Mouse (Mus musculus) CH12.LX (cell line): Measurements from ENCODE around the gene Endod1. TPM values are rescaled to one million over a fixed set of nuclear protein-coding genes. Genes with fewer than 3 reads are reported as not detected.

Experiments
- DNase-seq: peaks from one replicate; pipeline ENCODE4 v3.0.0-alpha.2; 2013; ENCODE audit errors: extremely low read depth
- H3K27ac ChIP-seq: 2 replicates; pipeline ENCODE4 v1.5.1; 2012; ENCODE audit warnings: low read depth, mild to moderate bottlenecking, control low read depth, moderate library complexity; ENCODE audit not compliant: insufficient read depth
- H3K27me3 ChIP-seq: replicated peaks from 2 replicates; pipeline ENCODE3; 2012; ENCODE audit warnings: inconsistent platforms
- H3K36me3 ChIP-seq, 2 experiments: replicated peaks in 1 of 2; 2 replicates each; pipeline versions ENCODE3 to v1.6.1; 2012; ENCODE audit warnings: inconsistent platforms in 1 of 2, low read length in 1 of 2, mild to moderate bottlenecking in 1 of 2, mixed read lengths in 1 of 2, moderate library complexity in 1 of 2; ENCODE audit not compliant: control insufficient read depth in 1 of 2, insufficient read depth in 1 of 2
- H3K4me1 ChIP-seq, 2 experiments: 2 replicates each; pipeline ENCODE4 v1.6.1; 2012; ENCODE audit warnings: inconsistent platforms in 1 of 2, moderate library complexity in 1 of 2; ENCODE audit not compliant: insufficient read depth in 2 of 2, control insufficient read depth in 1 of 2
- H3K4me2 ChIP-seq: 2 replicates; pipeline ENCODE4 v1.6.1; 2012; ENCODE audit warnings: low read depth, mild to moderate bottlenecking, control low read depth; ENCODE audit not compliant: poor library complexity, insufficient read depth, severe bottlenecking
- H3K4me3 ChIP-seq, 3 experiments: fragments of 150-350 bp in 1 of 3; sonication (generic) in 1 of 3; replicated peaks in 1 of 3; 2 replicates each; pipeline versions ENCODE3 to v1.5.1; 2011 to 2012; ENCODE audit warnings: low read depth in 2 of 3, low read length in 2 of 3, mild to moderate bottlenecking in 2 of 3, moderate library complexity in 2 of 3, control low read depth in 1 of 3, improper control_type of control experiment in 1 of 3, inconsistent platforms in 1 of 3, mixed read lengths in 1 of 3; ENCODE audit not compliant: poor library complexity in 1 of 3
- H3K79me2 ChIP-seq: replicated peaks from 2 replicates; pipeline ENCODE4 v1.6.1; 2012; ENCODE audit warnings: mild to moderate bottlenecking, moderate library complexity; ENCODE audit not compliant: control insufficient read depth, poor library complexity, insufficient read depth, severe bottlenecking; ENCODE audit errors: extremely low read depth
- H3K9ac ChIP-seq: 2 replicates; pipeline ENCODE4 v1.6.1; 2012; ENCODE audit warnings: low read depth, mild to moderate bottlenecking, control low read depth, moderate library complexity; ENCODE audit not compliant: insufficient read depth
- H3K9me3 ChIP-seq: replicated peaks from 2 replicates; pipeline ENCODE3; 2012; ENCODE audit warnings: low read length, inconsistent platforms, mixed read lengths
- BHLHE40 ChIP-seq: IDR thresholded peaks from 2 replicates; pipeline ENCODE4 v1.6.1; 2011; ENCODE audit warnings: mild to moderate bottlenecking, low read depth, low read length, improper control_type of control experiment
- GABPA ChIP-seq: IDR thresholded peaks from 2 replicates; pipeline ENCODE4 v1.6.1; 2012; ENCODE audit warnings: low read depth, low read length, improper control_type of control experiment, inconsistent platforms; ENCODE audit not compliant: insufficient replicate concordance
- IRF4 ChIP-seq: IDR thresholded peaks from 2 replicates; pipeline ENCODE4 v1.6.1; 2014; ENCODE audit warnings: low read depth, mild to moderate bottlenecking, inconsistent platforms, low read length, improper control_type of control experiment
- MAX ChIP-seq: IDR thresholded peaks from 2 replicates; pipeline ENCODE4 v1.6.1; 2011; ENCODE audit warnings: low read length, improper control_type of control experiment
- MXI1 ChIP-seq: IDR thresholded peaks from 2 replicates; pipeline ENCODE4 v1.6.1; 2011; ENCODE audit warnings: mild to moderate bottlenecking, low read depth, low read length, improper control_type of control experiment
- MYC ChIP-seq: IDR thresholded peaks from 2 replicates; pipeline ENCODE4 v1.6.1; 2011; ENCODE audit warnings: low read depth, mild to moderate bottlenecking, improper control_type of control experiment, low read length
- NELFE ChIP-seq: IDR thresholded peaks from 2 replicates; pipeline ENCODE4 v1.6.1; 2011; ENCODE audit warnings: low read depth, low read length, improper control_type of control experiment
- NRF1 ChIP-seq: IDR thresholded peaks from 2 replicates; pipeline ENCODE4 v1.6.1; 2014; ENCODE audit warnings: low read depth, mild to moderate bottlenecking, inconsistent platforms, low read length, improper control_type of control experiment, moderate library complexity
- SMC3 ChIP-seq: IDR thresholded peaks from 2 replicates; pipeline ENCODE4 v1.6.1; 2011; ENCODE audit warnings: low read depth, low read length, improper control_type of control experiment
- TBP ChIP-seq: conservative IDR thresholded peaks from 2 replicates; pipeline ENCODE4 v1.6.1; 2011; ENCODE audit warnings: low read depth, low read length, improper control_type of control experiment
- dilution Hi-C: fragments of 300-500 bp; cut with MboI; formaldehyde crosslinking; loops from 2 replicates; pipeline ENCODE4 v1.14.3; 2020; ENCODE audit warnings: low sequenced_read_pairs; ENCODE audit not compliant: extremely low pct_unique_long_range_greater_than_20kb, extremely low pct_ligation_motif_present
- in situ Hi-C: fragments of 300-500 bp; cut with MboI; formaldehyde crosslinking; loops from 3 replicates; pipeline ENCODE4 v1.14.3; 2019; ENCODE audit warnings: low sequenced_read_pairs, low pct_ligation_motif_present, low pct_unique_long_range_greater_than_20kb, mixed read lengths
- polyA plus RNA-seq: library from polyadenylated mRNA; unstranded; fragments of >175 nt; gene quantifications from 2 replicates; pipeline ENCODE4 v1.2.1, GENCODE M21; 2012; ENCODE audit warnings: low read depth; ENCODE audit not compliant: insufficient read length
- total RNA-seq, 2 experiments: library from RNA; depleted of rRNA; stranded (reverse); fragments of 300-350 nt in 1 of 2; fragments of >200 nt in 1 of 2; gene quantifications; 2 replicates each; pipeline ENCODE4 v1.2.3; 2012 to 2014

The Endod1 gene
- total and polyA plus RNA-seq, 3 experiments: 1.6 to 4.6 (median 3.0) TPM

- no peak overlapping the region for H3K4me2 ChIP-seq
- dilution Hi-C loops: no loop called here
- TF ChIP-seq SMC3 (no peak), MAX (no peak), MXI1 (no peak), TBP (no peak), BHLHE40 (no peak)
- no peak overlapping the region for H3K4me3 ChIP-seq
- H3K79me2 ChIP-seq: no peaks in the 10 kb centered on the region
- in situ Hi-C loops: no loop called here
- peaks cover 13% of the 10 kb centered on the region for H3K27me3 ChIP-seq
- no peak for DNase-seq
- H3K36me3 ChIP-seq: no peaks in the 10 kb centered on the region
- H3K27ac ChIP-seq: no peak overlapping the region
- peaks cover 10 to 32% of the 10 kb centered on the region in 2 experiments; a peak in 3 of 4 replicates for H3K4me1 ChIP-seq
- no peak overlapping the region for H3K9ac ChIP-seq
- no peaks in the 10 kb centered on the region for H3K9me3 ChIP-seq
These were observed 2.0 kb upstream of the Endod1 start for GRCm38 (mm10) chr9:14383186-14383920.

DNA sequence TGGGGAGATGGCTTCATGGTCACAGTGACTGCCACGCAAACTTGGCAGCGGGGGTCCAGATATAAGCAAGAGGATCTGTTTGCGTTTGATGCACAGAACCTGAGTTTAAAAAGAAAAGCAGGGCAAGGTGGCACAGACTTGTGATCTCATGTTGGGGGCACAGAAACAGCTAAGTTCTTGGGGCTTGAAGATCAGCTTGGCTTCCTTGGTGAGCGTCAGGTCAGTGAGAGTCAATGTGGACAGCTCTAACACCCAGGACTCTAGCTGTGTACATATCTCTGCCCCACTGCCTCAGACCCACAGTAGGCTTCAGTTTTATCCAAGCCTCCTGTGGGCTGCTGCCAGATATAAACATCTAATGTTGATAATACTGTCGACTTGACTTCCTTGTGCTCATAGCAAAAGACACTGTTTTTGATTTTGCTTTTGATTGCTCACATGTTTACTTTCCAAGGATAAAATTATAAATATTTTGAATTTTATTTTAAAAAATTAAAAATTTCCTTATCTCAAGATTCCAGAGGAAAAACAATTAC is 1.0 kb upstream of the Endod1 start:
- Histone ChIP-seq H3K79me2 (no peaks in the 10 kb centered on the region), H3K4me1 (peaks cover 10 to 32% of the 10 kb centered on the region in 2 experiments; a peak in 3 of 4 replicates), H3K9ac (no peak overlapping the region), H3K36me3 (no peaks in the 10 kb centered on the region), H3K27me3 (peaks cover 15% of the 10 kb centered on the region), H3K9me3 (no peaks in the 10 kb centered on the region), H3K27ac (no peak overlapping the region), H3K4me3 (no peak overlapping the region), H3K4me2 (no peak overlapping the region)
- dilution Hi-C loops (no loop called here), in situ Hi-C loops (no loop called here)
- DNase-seq: no peak
- TF ChIP-seq MYC: no peak
- no peak for TF ChIP-seq IRF4
- TF ChIP-seq NELFE: no peak
- TF ChIP-seq GABPA: no peak
- no peak for TF ChIP-seq NRF1
- no peak for TF ChIP-seq SMC3
